Mouse (Mus musculus): ENCODE data around the gene Mrpl23. TPM values are rescaled to one million over a fixed set of nuclear protein-coding genes. Genes with fewer than 3 reads are reported as not detected.

The Mrpl23 gene
- total RNA-seq, 2 experiments from 2014 or later: 5.0 to 5.2 TPM

DNA sequence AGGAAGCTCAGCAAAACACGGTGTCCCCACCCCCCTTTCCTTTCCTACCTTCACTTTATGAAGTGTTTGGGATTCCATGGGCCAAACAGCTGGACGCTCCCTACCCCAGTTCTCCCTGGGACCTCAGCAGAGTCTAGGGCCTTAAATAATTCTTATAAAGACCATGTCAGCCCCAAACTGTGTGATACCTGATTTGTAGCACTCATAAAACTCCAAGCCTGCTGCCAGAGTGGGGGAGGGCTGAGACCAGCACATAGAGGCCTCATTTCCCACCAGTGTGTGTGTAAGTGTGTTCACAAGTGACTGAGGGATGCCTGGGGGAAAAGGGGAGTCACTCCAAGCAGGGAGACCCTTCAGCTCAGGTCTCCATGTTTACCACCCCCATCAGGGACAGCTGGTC lies 15.4 kb downstream of the Mrpl23 start:
- intact Hi-C loops (cut with DNase I; ENCODE audit: low total_unique reads): no loop called here

GRCm38 (mm10) chr7:142548706-142549105 lies 16.2 kb downstream of the Mrpl23 start:
- intact Hi-C loops (cut with DNase I; ENCODE audit: low total_unique reads): no loop called here
- no peak for DNase-seq

More for the DNA sequence above, 15.4 kb downstream of the Mrpl23 start:
- DNase-seq: no peak

- intact Hi-C loops (cut with DNase I; ENCODE audit: low total_unique reads): no loop called here
- DNase-seq: peak; percentile 88
Observed at GRCm38 (mm10) chr7:142549941-142550763, 17.7 kb downstream of the Mrpl23 start.

GRCm38 (mm10) chr7:142550935-142551373 lies 18.5 kb downstream of the Mrpl23 start:
- intact Hi-C loops (cut with DNase I; ENCODE audit: low total_unique reads): no loop called here
- peak; percentile 79 for DNase-seq

DNA sequence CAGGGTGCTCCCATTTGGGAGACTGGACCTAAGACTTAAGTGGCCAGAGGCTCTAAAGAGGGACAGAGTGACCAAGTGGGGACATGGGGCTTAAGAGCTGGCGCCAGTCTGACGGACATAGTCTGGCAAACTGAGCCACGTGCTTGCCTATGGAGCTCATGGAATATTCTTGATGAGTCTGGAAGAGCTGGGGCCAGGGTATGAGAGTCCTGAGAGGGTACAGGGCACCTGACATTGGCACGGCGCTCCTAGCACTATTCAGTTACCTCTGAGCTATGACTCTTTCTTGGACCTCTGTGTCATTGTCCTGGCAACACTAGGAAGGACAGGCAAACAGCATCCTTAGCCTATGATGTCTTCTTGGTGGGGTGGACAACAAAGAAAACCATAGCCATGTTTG lies 19.2 kb downstream of the Mrpl23 start:
- intact Hi-C loops (cut with DNase I; ENCODE audit: low total_unique reads): no loop called here
- peak; percentile 57 for DNase-seq

GRCm38 (mm10) chr7:142552591-142553416 lies 20.3 kb downstream of the Mrpl23 start:
- intact Hi-C loops (cut with DNase I; ENCODE audit: low total_unique reads): no loop called here
- peak; percentile 69 for DNase-seq

GRCm38 (mm10) chr7:142553417-142554335 lies 21.2 kb downstream of the Mrpl23 start:
- DNase-seq: no peak
- intact Hi-C loops (cut with DNase I; ENCODE audit: low total_unique reads): no loop called here

GRCm38 (mm10) chr7:142554625-142555024 lies 22.1 kb downstream of the Mrpl23 start:
- DNase-seq: no peak
- intact Hi-C loops (cut with DNase I; ENCODE audit: low total_unique reads): no loop called here

GRCm38 (mm10) chr7:142555366-142556088 lies 23.0 kb downstream of the Mrpl23 start:
- intact Hi-C loops (cut with DNase I; ENCODE audit: low total_unique reads): no loop called here
- DNase-seq: peak; percentile 66

DNA sequence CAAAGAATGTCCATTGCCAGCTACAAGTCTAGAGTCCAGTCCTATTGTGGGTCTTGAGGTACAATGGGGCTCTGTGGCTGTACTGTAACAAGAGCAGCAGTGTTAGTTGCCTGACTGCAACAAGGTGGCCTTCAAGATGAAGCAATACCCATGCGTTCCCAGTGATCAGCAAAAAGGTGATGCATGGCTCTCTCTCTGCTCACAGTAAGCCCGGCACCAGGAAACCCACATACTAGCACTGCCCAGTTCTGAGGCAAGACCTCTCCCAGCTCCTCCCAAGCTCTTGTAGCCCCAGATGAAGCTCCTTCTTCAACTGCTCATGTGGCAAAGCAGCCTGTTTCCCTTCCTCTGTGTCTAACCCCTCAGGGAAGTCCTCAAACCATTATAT lies 23.6 kb downstream of the Mrpl23 start:
- intact Hi-C loops (cut with DNase I; ENCODE audit: low total_unique reads): no loop called here
- no peak for DNase-seq

DNA sequence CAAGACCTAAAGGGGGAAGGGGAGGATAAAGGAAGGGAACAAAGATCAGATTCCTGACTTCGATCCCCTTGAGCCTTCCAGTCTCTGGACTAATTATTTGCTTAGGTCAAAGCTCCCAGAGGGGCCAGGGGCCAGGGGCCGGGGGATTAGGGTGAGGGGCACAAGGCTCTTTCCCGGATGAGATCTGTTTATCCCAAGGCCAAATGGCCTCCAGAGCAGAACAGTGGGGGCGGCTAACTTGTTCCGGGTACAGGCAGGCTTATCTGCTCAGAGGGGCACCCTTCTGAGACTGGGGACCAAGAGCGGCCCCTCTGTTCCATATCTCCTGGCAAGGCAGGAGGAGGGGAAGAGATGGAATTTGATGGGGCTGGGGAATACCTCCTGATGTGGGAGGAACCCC lies 25.2 kb downstream of the Mrpl23 start:
- no peak for DNase-seq
- intact Hi-C loops (cut with DNase I; ENCODE audit: low total_unique reads): no loop called here

DNA sequence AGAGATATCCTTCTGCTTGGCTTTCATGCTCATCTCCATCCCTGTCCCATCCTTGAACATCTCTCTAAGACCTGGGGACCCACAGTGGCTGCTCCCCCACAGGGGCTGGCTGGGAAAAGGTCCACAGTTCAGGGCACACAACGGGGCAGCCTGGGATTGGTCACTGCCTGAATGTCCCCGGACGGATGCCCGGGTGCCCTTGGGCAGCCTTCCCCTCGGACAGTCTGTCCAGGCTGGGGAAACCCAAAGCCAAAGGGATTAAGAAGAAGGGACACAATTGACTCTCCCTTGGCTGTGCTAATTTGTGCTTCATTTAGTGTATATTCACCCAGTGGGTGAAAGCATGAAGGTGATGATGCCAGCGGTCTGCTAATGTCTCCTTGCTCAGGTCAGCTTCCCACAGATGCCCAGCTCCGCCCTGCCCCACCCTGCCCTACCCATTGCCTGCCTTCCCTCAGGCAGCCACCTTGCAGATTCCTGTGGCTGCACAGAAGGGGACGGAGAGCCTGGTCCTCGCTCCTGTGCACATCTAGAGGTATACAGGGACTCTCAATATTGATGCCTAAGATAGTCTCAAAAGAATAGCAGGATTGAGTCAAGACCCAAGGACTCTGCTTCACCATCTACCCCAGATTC lies 26.1 kb downstream of the Mrpl23 start:
- intact Hi-C loops (cut with DNase I; ENCODE audit: low total_unique reads): no loop called here
- DNase-seq: peak; percentile 79

DNA sequence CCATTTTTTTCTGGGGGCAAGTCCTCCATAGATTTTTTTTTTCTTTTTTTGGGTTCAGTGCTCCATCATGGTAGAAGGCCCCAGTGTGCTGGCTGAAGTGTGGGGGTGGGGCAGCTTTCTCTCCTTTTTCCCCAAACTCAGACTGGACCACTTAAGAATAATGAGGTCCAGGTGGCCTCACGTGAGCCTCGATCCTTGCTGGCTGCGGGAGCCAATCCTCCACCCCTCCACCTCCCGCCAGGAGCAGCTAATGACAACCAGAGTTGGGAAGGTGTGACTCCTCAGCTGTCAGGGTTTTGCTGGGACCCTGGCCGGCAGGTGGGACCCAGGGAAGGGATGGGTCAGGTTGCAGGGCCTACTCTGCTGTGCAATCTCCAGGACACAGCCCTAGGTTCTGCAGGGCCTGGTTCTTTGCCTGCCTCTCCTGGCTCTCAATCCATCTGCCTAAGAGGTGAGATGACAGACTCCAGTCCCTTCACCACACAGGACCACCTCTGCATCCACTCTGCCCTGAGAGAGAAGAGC lies 27.2 kb downstream of the Mrpl23 start:
- intact Hi-C loops (cut with DNase I; ENCODE audit: low total_unique reads): no loop called here
- DNase-seq: no peak

- DNase-seq: no peak
- intact Hi-C loops (cut with DNase I; ENCODE audit: low total_unique reads): no loop called here
Observed at GRCm38 (mm10) chr7:142560942-142561855, 28.7 kb downstream of the Mrpl23 start.

- no peak for DNase-seq
- intact Hi-C loops (cut with DNase I; ENCODE audit: low total_unique reads): no loop called here
Observed at GRCm38 (mm10) chr7:142561856-142562404, 29.4 kb downstream of the Mrpl23 start.

- no peak for DNase-seq
- intact Hi-C loops (cut with DNase I; ENCODE audit: low total_unique reads): no loop called here
Observed at GRCm38 (mm10) chr7:142563168-142563567, 30.7 kb downstream of the Mrpl23 start.

Measured in gastrocnemius, postnatal 14 days (tissue).